Mouse (Mus musculus) ES-E14 (cell line): ENCODE data around the gene Zfpm1.

ENCODE experiments used
- CHD2 ChIP-seq: IDR thresholded peaks from 2 replicates; pipeline ENCODE4 v1.6.1; 2014; ENCODE audit warnings: mild to moderate bottlenecking, low read depth, low read length, inconsistent platforms
- HCFC1 ChIP-seq: IDR thresholded peaks from 2 replicates; pipeline ENCODE4 v1.6.1; 2012; ENCODE audit warnings: low read length, inconsistent platforms, borderline replicate concordance; ENCODE audit not compliant: insufficient read depth
- MAFK ChIP-seq: IDR thresholded peaks from 2 replicates; pipeline ENCODE4 v1.6.1; 2014; ENCODE audit warnings: mild to moderate bottlenecking, low read depth, low read length, inconsistent platforms; ENCODE audit not compliant: insufficient read depth
- ZNF384 ChIP-seq: IDR thresholded peaks from 2 replicates; pipeline ENCODE4 v1.6.1; 2012; ENCODE audit warnings: low read depth, low read length, inconsistent platforms

GRCm38 (mm10) chr8:122320541-122320940 lies 38.6 kb downstream of the Zfpm1 start:
- TF ChIP-seq HCFC1, result no peak
- no peak for TF ChIP-seq MAFK
- no peak for TF ChIP-seq ZNF384
- no peak for TF ChIP-seq CHD2
